Mouse (Mus musculus) heart, adult 2 months (tissue): ENCODE data around the gene Slc17a5. TPM values are rescaled to one million over a fixed set of nuclear protein-coding genes. Genes with fewer than 3 reads are reported as not detected.

Experiments
- DNase-seq, 2 experiments: peaks; one replicate each; pipeline ENCODE4 v3.0.0; 2021
- H3K27ac ChIP-seq: fragments of 200-600 bp; 2 replicates; pipeline ENCODE4 v1.8.1; 2022
- H3K27me3 ChIP-seq: fragments of 200-500 bp; 2 replicates; pipeline ENCODE4 v1.6.1; 2012; ENCODE audit warnings: mild to moderate bottlenecking, low read length, inconsistent platforms, mixed read lengths; ENCODE audit not compliant: control insufficient read depth, insufficient read depth
- H3K36me3 ChIP-seq: fragments of 200-500 bp; 2 replicates; pipeline ENCODE4 v1.6.1; 2012; ENCODE audit warnings: low read length, inconsistent platforms; ENCODE audit not compliant: control insufficient read depth, insufficient read depth
- H3K4me1 ChIP-seq: fragments of 200-500 bp; 2 replicates; pipeline ENCODE4 v1.6.1; 2011; ENCODE audit warnings: low read length; ENCODE audit not compliant: control insufficient read depth, insufficient read depth
- H3K4me3 ChIP-seq: fragments of 200-600 bp; 2 replicates; pipeline ENCODE4 v1.8.1; 2022
- H3K79me2 ChIP-seq: fragments of 200-500 bp; replicated peaks from 2 replicates; pipeline ENCODE4 v1.6.1; 2012; ENCODE audit warnings: mild to moderate bottlenecking, inconsistent platforms, low read length, moderate library complexity, mixed read lengths; ENCODE audit not compliant: control insufficient read depth, insufficient read depth
- H3K9ac ChIP-seq: fragments of 200-500 bp; 2 replicates; pipeline ENCODE4 v1.6.1; 2012; ENCODE audit warnings: low read depth, mild to moderate bottlenecking, control low read depth, inconsistent platforms, low read length, mixed read lengths
- CTCF ChIP-seq: fragments of 200-600 bp; IDR thresholded peaks from 2 replicates; pipeline ENCODE4 v1.8.1; 2022; ENCODE audit warnings: antibody characterized with exemption, mild to moderate bottlenecking, moderate library complexity
- EP300 ChIP-seq: fragments of 200-500 bp; IDR thresholded peaks from 2 replicates; pipeline ENCODE4 v1.6.1; 2011; ENCODE audit warnings: low read depth, low read length, control low read depth; ENCODE audit not compliant: insufficient read depth
- POLR2A ChIP-seq: fragments of 200-500 bp; IDR thresholded peaks from 2 replicates; pipeline ENCODE4 v1.6.1; 2011; ENCODE audit warnings: mild to moderate bottlenecking, low read depth, low read length, control low read depth; ENCODE audit not compliant: insufficient read depth
- WGBS: fragments of 180-500 bp; shearing (Covaris S2); methylation state at CpG from one replicate; pipeline ENCODE4 v1.1.7; 2018; 5-methylcytosine and 5-hydroxymethylcytosine counted together
- intact Hi-C: fragments of 180-260 bp; cut with DNase I; formaldehyde crosslinking; loops from one replicate; pipeline ENCODE4 v1.15.1; 2025
- long read RNA-seq: library from polyadenylated mRNA; stranded (forward); transcript quantifications from one replicate; pipeline ENCODE4 v2.0.0, GENCODE M21; 2021
- polyA plus RNA-seq: library from polyadenylated mRNA; depleted of rRNA; stranded (reverse); fragments of >200 nt; gene quantifications from 2 replicates; pipeline ENCODE4 v1.2.3, GENCODE M21; 2012; rRNA removed
- total RNA-seq, 2 experiments: library from RNA; stranded (reverse); gene quantifications; 2 replicates each; pipeline ENCODE4 v1.2.3; 2021

The Slc17a5 gene
- total RNA-seq (1 to 10 TPM; 3.8 to 4.9 TPM), polyA plus RNA-seq (5.1 TPM in 2 replicates)
- long read RNA-seq, partial matches to known transcripts: 0 of 2 reads
- long read RNA-seq, other reads (novel, unspliced or antisense): 0 of 2 reads

DNA sequence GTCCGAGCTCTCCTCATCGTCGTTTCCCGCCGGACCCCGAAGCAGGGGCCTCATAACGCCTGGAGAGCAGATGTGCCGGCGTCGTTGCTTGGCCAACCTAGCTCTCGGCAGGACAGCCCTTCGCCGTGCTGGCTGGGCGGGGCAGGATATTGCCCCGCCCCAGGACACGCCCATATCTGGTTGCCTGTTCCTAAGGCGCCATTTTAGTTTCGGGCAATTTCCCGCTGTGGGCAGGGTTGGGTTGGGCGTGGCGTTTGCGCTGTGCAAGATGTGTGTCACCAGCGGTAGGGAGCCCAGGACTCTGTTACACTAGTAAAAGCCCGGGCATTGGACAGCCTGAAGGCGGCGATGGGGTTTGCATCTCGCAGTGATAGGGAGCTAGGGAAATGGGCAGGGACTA lies at the start of gene Slc17a5:
Gene Slc17a5 (minus strand): TSS at position 128 of the 400 bp plus-strand sequence.
- Histone ChIP-seq H3K4me3 (peak within 1 kb of the TSS; percentile 57), H3K36me3 (no peaks in the 10 kb centered on the region), H3K27me3 (no peaks in the 10 kb centered on the region), H3K27ac (peak within 1 kb of the TSS; percentile 64), H3K79me2 (no peaks in the 10 kb centered on the region), H3K4me1 (no peaks in the 10 kb centered on the region), H3K9ac (peak within 1 kb of the TSS; percentile 79)
- intact Hi-C loops: no loop called here
- no peak for TF ChIP-seq EP300
- peak; percentile 13; the same call in 1 of the 2 replicates for TF ChIP-seq CTCF
- TF ChIP-seq POLR2A: peak; percentile 74
- DNase-seq: peak; percentile 94 to 96
- under 1% methylated on average over 27 of the region's 27 CpGs for WGBS

DNA sequence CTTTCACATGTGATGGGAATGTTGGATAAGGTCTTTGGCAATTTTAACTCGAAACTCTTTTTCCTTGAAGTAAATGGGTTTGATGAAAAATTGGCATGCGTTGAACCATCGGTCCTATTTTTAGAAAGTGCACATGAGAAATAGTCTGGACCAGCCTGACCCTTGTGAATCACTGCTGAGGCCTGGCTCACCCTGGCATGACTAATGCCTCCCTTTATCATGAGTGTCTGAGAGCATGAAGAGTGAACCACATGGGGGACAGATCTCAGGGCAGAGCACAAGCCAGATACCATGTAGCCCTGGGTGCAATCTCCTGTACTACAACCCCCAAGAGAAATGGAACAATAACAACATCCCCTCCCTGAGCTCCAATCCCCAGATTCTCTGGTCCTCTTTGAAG lies 46.1 kb upstream of the Slc17a5 start:
- Histone ChIP-seq H3K36me3 (no peaks in the 10 kb centered on the region), H3K27me3 (no peaks in the 10 kb centered on the region), H3K27ac (no peak overlapping the region), H3K4me3 (no peak overlapping the region), H3K9ac (no peak overlapping the region), H3K4me1 (no peaks in the 10 kb centered on the region), H3K79me2 (no peaks in the 10 kb centered on the region)
- intact Hi-C loops: no loop called here
- 61% methylated on average over 3 of the region's 3 CpGs for WGBS
- TF ChIP-seq POLR2A (no peak), CTCF (no peak), EP300 (no peak)
- DNase-seq: no peak

DNA sequence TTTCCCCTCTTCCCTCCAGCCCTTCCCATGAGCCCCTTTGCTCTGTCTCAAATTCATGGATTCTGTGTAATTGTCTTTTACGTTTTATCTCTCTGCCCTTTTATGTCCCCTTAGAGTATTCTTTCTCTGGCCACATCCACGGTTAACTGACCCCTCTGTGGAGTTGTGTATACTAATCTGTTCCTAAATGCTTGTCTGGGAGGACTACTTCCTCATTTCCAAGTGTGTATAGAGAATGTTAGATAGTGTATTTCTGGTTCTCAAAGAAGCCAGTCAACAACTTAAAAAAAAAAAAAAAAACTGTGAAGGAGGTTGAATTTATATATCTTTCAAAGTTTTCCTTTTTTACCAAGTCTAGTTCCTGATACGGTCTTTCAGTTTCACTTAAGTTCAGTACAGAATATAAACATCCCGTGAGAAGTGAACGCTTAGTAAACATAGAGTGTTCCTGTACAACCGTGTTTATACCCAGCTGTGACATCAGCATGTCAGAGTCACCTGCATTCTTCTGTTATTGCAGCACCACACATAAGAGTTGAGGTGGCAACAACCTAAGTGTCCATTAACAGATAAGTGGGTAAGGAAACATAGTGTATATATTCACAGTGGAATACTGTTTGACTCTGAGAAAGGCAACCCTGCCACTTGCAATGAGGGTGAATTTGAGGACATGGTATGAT lies 44.1 kb upstream of the Slc17a5 start:
- Histone ChIP-seq H3K4me3 (no peak overlapping the region), H3K27me3 (no peaks in the 10 kb centered on the region), H3K27ac (no peak overlapping the region), H3K4me1 (no peaks in the 10 kb centered on the region), H3K36me3 (no peaks in the 10 kb centered on the region), H3K9ac (no peak overlapping the region), H3K79me2 (no peaks in the 10 kb centered on the region)
- DNase-seq: no peak
- WGBS: 67% methylated on average over 6 of the region's 6 CpGs
- TF ChIP-seq POLR2A: no peak
- no peak for TF ChIP-seq EP300
- no peak for TF ChIP-seq CTCF
- intact Hi-C loops: loop anchor here (2.0 kb wide), 1 partner anchor 35 kb away; no protein-coding TSS in a partner anchor

DNA sequence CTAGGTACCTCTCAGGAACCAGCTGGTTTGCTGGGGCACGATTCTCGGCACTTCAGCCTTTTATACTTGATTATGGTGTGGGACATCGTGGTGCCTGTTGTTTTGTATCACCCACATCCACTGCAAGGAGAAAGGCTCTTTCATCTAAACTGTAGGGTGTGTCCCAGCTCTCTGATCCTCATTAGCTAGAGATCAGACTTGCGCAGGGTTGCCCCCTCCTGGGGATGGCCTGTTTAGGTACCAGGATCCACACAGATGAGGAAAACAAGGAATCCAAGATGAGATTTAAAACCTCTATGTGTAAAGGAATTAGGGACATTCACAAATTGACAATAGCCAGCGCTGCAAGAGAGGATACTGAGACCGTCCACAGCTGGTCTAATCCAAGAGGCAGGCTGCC lies 42.1 kb upstream of the Slc17a5 start:
- Histone ChIP-seq H3K4me1 (no peaks in the 10 kb centered on the region), H3K27me3 (no peaks in the 10 kb centered on the region), H3K79me2 (no peaks in the 10 kb centered on the region), H3K27ac (no peak overlapping the region), H3K9ac (no peak overlapping the region), H3K4me3 (no peak overlapping the region), H3K36me3 (no peaks in the 10 kb centered on the region)
- 51% methylated on average over 6 of the region's 6 CpGs for WGBS
- DNase-seq: no peak
- intact Hi-C loops: loop anchor here (2.0 kb wide), 1 partner anchor 33 kb away; no protein-coding TSS in a partner anchor
- TF ChIP-seq CTCF (peak; percentile 59), POLR2A (no peak), EP300 (no peak)

DNA sequence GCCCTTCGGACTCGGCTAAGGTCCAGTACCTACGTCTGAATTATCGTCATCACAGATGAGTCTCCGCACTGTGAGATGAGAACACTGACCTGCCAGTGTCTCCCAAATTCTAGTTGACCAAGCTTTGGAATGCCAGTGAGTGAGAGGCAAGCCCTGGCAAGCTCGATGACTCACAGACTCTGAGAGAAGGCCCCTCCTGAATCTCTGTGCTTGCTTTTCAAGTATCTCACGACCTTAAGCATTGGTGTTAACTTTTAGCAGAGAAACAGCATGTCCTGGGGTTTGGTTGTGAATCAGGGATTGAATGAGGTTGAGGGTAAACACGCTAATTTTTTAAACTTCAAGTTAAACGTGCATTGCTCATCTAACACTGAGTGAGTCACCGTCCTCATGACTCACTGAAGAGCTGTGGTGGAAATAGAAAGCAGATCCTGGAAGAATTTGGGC lies 35.5 kb upstream of the Slc17a5 start:
- H3K4me1 ChIP-seq: no peaks in the 10 kb centered on the region
- no peak overlapping the region for H3K27ac ChIP-seq
- no peaks in the 10 kb centered on the region for H3K36me3 ChIP-seq
- H3K4me3 ChIP-seq: no peak overlapping the region
- TF ChIP-seq CTCF (no peak), EP300 (no peak), POLR2A (no peak)
- intact Hi-C loops: no loop called here
- H3K27me3 ChIP-seq: no peaks in the 10 kb centered on the region
- WGBS: 61% methylated on average over 10 of the region's 10 CpGs
- no peaks in the 10 kb centered on the region for H3K79me2 ChIP-seq
- DNase-seq: no peak
- no peak overlapping the region for H3K9ac ChIP-seq

DNA sequence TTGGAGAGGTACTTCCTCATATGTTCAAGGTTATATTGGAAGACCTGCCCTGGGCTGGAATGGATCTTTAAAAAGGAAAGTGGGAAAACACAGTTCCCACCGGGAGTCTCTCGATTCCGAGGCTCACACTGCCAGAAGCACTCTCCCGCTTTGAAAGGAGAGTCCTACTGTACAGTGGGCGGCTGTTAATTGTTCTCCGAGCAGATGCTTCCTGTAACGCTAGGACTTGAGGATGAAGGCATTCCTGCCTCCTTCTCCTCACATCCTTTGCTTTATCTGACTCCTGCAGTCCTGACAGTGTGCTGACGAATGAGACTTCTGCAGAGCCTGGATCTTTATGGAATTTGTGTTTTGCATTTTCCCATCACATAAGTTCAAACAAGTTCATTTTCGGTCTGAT lies 31.4 kb upstream of the Slc17a5 start:
- DNase-seq: peak in 1 of 2 experiments; percentile 9
- H3K9ac ChIP-seq: no peak overlapping the region

More for the DNA sequence above, 31.4 kb upstream of the Slc17a5 start:
- H3K36me3 ChIP-seq: no peaks in the 10 kb centered on the region
- no peak overlapping the region for H3K27ac ChIP-seq
- TF ChIP-seq CTCF (no peak), POLR2A (no peak), EP300 (0 out of 2 replicates have a peak, but pooled peaks have one; percentile 41)
- 35% methylated on average over 9 of the region's 9 CpGs for WGBS
- H3K4me3 ChIP-seq: no peak overlapping the region
- intact Hi-C loops: no loop called here
- 0 out of 2 replicates have a peak, but pooled peaks cover 1% of the 10 kb centered on the region for H3K4me1 ChIP-seq
- H3K79me2 ChIP-seq: no peaks in the 10 kb centered on the region
- H3K27me3 ChIP-seq: no peaks in the 10 kb centered on the region
